Comparison of ENCODE assay signal across 7 mouse cellular contexts in genomic region chr2:68364181-68364900, GRCm38 (mm10).
DNase-seq lines count a peak whose midpoint lies in the region; ATAC-seq and TF ChIP-seq lines count a peak whose summit lies in the region.

No protein-coding gene starts in this region.

- no peaks in the 10 kb centered on the region for H3K9me3 ChIP-seq in forebrain, postnatal 0 days (ENCODE audit: low read length)
- no peaks in the 10 kb centered on the region for H3K9me3 ChIP-seq in intestine, postnatal 0 days (ENCODE audit: control insufficient read depth)
- H3K9me3 ChIP-seq in limb, embryonic 10.5 days (replicated peaks): no peaks in the 10 kb centered on the region
- H3K9me3 ChIP-seq in midbrain, embryonic 16.5 days (replicated peaks; ENCODE audit: control insufficient read depth, low read length, poor library complexity, severe bottlenecking): no peaks in the 10 kb centered on the region

- peak; percentile 88 for TF ChIP-seq CTCF in forebrain, postnatal 0 days (IDR thresholded peaks at IDR 0.05; ENCODE audit: low read depth)
- peak; percentile 86 for TF ChIP-seq CTCF in intestine, postnatal 0 days (IDR thresholded peaks at IDR 0.05; ENCODE audit: low read depth)

- H3K4me1 ChIP-seq in forebrain, postnatal 0 days (ENCODE audit: insufficient read depth): no peaks in the 10 kb centered on the region
- no peaks in the 10 kb centered on the region for H3K4me1 ChIP-seq in intestine, postnatal 0 days (replicated peaks; ENCODE audit: control insufficient read depth, insufficient read depth, low read length)
- H3K4me1 ChIP-seq in limb, embryonic 10.5 days: peaks cover 36% of the 10 kb centered on the region
- peaks cover 27% of the 10 kb centered on the region for H3K4me1 ChIP-seq in midbrain, embryonic 16.5 days (ENCODE audit: control insufficient read depth, insufficient read depth, low read length)

- H3K36me3 ChIP-seq in forebrain, postnatal 0 days (ENCODE audit: insufficient read depth): no peaks in the 10 kb centered on the region
- no peaks in the 10 kb centered on the region for H3K36me3 ChIP-seq in intestine, postnatal 0 days (ENCODE audit: control insufficient read depth, insufficient read depth)
- peaks cover 7% of the 10 kb centered on the region; the same call in 1 of the 2 replicates for H3K36me3 ChIP-seq in limb, embryonic 10.5 days
- H3K36me3 ChIP-seq in midbrain, embryonic 16.5 days (ENCODE audit: control insufficient read depth, insufficient read depth, low read length): no peaks in the 10 kb centered on the region

- no peak overlapping the region for H3K4me2 ChIP-seq in forebrain, postnatal 0 days (ENCODE audit: low read depth)
- no peak overlapping the region for H3K4me2 ChIP-seq in intestine, postnatal 0 days (replicated peaks; ENCODE audit: low read depth)
- no peak overlapping the region; the same call in 1 of the 2 replicates for H3K4me2 ChIP-seq in midbrain, embryonic 16.5 days (ENCODE audit: low read length)

- ATAC-seq in forebrain, postnatal 0 days: peak; percentile 68
- ATAC-seq in intestine, postnatal 0 days: 0 out of 2 replicates have a peak, but pooled peaks have one; percentile 5
- ATAC-seq in midbrain, embryonic 16.5 days: peak; percentile 46

- H3K4me3 ChIP-seq in forebrain, postnatal 0 days (ENCODE audit: low read depth, low read length): no peak overlapping the region
- no peak overlapping the region for H3K4me3 ChIP-seq in intestine, postnatal 0 days (ENCODE audit: low read depth, low read length)
- no peak overlapping the region for H3K4me3 ChIP-seq in limb, embryonic 10.5 days
- no peak overlapping the region for H3K4me3 ChIP-seq in midbrain, embryonic 16.5 days (ENCODE audit: low read depth, low read length)

- WGBS in forebrain, postnatal 0 days: 15% methylated on average over 12 of the region's 12 CpGs
- WGBS in intestine, postnatal 0 days: 28% methylated on average over 12 of the region's 12 CpGs
- WGBS in limb, embryonic 10.5 days: 27% methylated on average over 12 of the region's 12 CpGs
- WGBS in midbrain, embryonic 16.5 days: 15% methylated on average over 12 of the region's 12 CpGs

- peak; percentile 75 for DNase-seq in R1 (ENCODE audit: low read depth, low spot score)
- DNase-seq in cerebellum, adult 11-12 months: peak; percentile 43
- peak; percentile 80 for DNase-seq in forebrain, postnatal 0 days
- peak; percentile 50 for DNase-seq in limb, embryonic 10.5 days (ENCODE audit: low spot score)
- peak; percentile 56 to 58 for DNase-seq in thymus, postnatal 36 days

- no peak overlapping the region for H3K9ac ChIP-seq in forebrain, postnatal 0 days
- H3K9ac ChIP-seq in intestine, postnatal 0 days (ENCODE audit: low read depth, low read length): no peak overlapping the region
- H3K9ac ChIP-seq in midbrain, embryonic 16.5 days (ENCODE audit: low read depth, low read length): no peak overlapping the region

- H3K27ac ChIP-seq in forebrain, postnatal 0 days (ENCODE audit: low read depth, low read length): no peak overlapping the region
- no peak overlapping the region for H3K27ac ChIP-seq in intestine, postnatal 0 days (ENCODE audit: low read depth, low read length)
- H3K27ac ChIP-seq in limb, embryonic 10.5 days: no peak overlapping the region
- no peak overlapping the region for H3K27ac ChIP-seq in midbrain, embryonic 16.5 days (ENCODE audit: low read length)

- no peaks in the 10 kb centered on the region for H3K27me3 ChIP-seq in forebrain, postnatal 0 days (ENCODE audit: insufficient read depth, low read length)
- no peaks in the 10 kb centered on the region for H3K27me3 ChIP-seq in intestine, postnatal 0 days (replicated peaks; ENCODE audit: control insufficient read depth, insufficient read depth, low read length)
- no peaks in the 10 kb centered on the region for H3K27me3 ChIP-seq in limb, embryonic 10.5 days (ENCODE audit: low read depth, poor library complexity, severe bottlenecking)
- no peaks in the 10 kb centered on the region for H3K27me3 ChIP-seq in midbrain, embryonic 16.5 days (ENCODE audit: control insufficient read depth, insufficient read depth, low read depth, low read length)

Comparison
In these comparisons a context has a peak if more than half of its experiments do, and no peak if none do; other contexts are left out.
1. ATAC-seq: peak in every context shown above with its lines; median percentile 68 in forebrain, postnatal 0 days; 46 in midbrain, embryonic 16.5 days; 5 in intestine, postnatal 0 days.